Mouse (Mus musculus) gastrocnemius, postnatal 25 days (tissue): ENCODE results near the gene Fbxo21. TPM values are rescaled to one million over a fixed set of nuclear protein-coding genes. Genes with fewer than 3 reads are reported as not detected.

Experiments
- DNase-seq: peaks from one replicate; pipeline ENCODE4 v3.0.0; 2022
- total RNA-seq, 2 experiments: library from RNA; stranded (reverse); gene quantifications; 1 replicate in 1 of 2; 2 replicates in 1 of 2; pipeline ENCODE4 v1.2.3; 2021

The Fbxo21 gene
- total RNA-seq, 2 experiments from 2014 or later = 8.1 to 12.9 TPM

- no peak for DNase-seq
Observed at GRCm38 (mm10) chr5:118023053-118023452, 46.5 kb downstream of the Fbxo21 start.

GRCm38 (mm10) chr5:118025880-118026279, 49.4 kb downstream of the Fbxo21 start:
- DNase-seq = no peak

GRCm38 (mm10) chr5:118026343-118026742, 49.8 kb downstream of the Fbxo21 start:
- peak; percentile 4 for DNase-seq

GRCm38 (mm10) chr5:118027101-118027697, 50.7 kb downstream of the Fbxo21 start:
- peak; percentile 7 for DNase-seq

GRCm38 (mm10) chr5:118027698-118028190, 51.2 kb downstream of the Fbxo21 start, which contains the start of gene Tesc:
Gene Tesc (plus strand): TSS chr5:118027743.
- no peak for DNase-seq

GRCm38 (mm10) chr5:118028191-118029034, 51.9 kb downstream of the Fbxo21 start:
- DNase-seq = peak; percentile 14

GRCm38 (mm10) chr5:118029035-118029408, 52.5 kb downstream of the Fbxo21 start:
- DNase-seq = no peak

- peak; percentile 5 for DNase-seq
Observed at GRCm38 (mm10) chr5:118029420-118029819, 52.9 kb downstream of the Fbxo21 start.

- peak; percentile 4 for DNase-seq
Observed at GRCm38 (mm10) chr5:118030022-118030675, 53.6 kb downstream of the Fbxo21 start.

- DNase-seq = no peak
Observed at GRCm38 (mm10) chr5:118031059-118031458, 54.5 kb downstream of the Fbxo21 start.

GRCm38 (mm10) chr5:118031508-118031907, 55.0 kb downstream of the Fbxo21 start:
- DNase-seq = peak; percentile 3

GRCm38 (mm10) chr5:118033328-118033727, 56.8 kb downstream of the Fbxo21 start:
- DNase-seq = no peak

GRCm38 (mm10) chr5:118033740-118034139, 57.2 kb downstream of the Fbxo21 start:
- DNase-seq = peak; percentile 3

GRCm38 (mm10) chr5:118034632-118035031, 58.1 kb downstream of the Fbxo21 start:
- no peak for DNase-seq

GRCm38 (mm10) chr5:118035786-118036185, 59.3 kb downstream of the Fbxo21 start:
- no peak for DNase-seq

GRCm38 (mm10) chr5:118036888-118037797, 60.6 kb downstream of the Fbxo21 start:
- peak; percentile 6 for DNase-seq

GRCm38 (mm10) chr5:118037798-118038484, 61.4 kb downstream of the Fbxo21 start:
- peak; percentile 6 for DNase-seq

GRCm38 (mm10) chr5:118039241-118039668, 62.7 kb downstream of the Fbxo21 start:
- DNase-seq = no peak

GRCm38 (mm10) chr5:118042599-118042998, 66.1 kb downstream of the Fbxo21 start:
- no peak for DNase-seq

- DNase-seq = no peak
Observed at GRCm38 (mm10) chr5:118043761-118044160, 67.2 kb downstream of the Fbxo21 start.

- no peak for DNase-seq
Observed at GRCm38 (mm10) chr5:118044907-118045306, 68.4 kb downstream of the Fbxo21 start.
